Mouse (Mus musculus) limb, embryonic 14.5 days (tissue): ENCODE results near the gene Acaca. TPM values are rescaled to one million over a fixed set of nuclear protein-coding genes. Genes with fewer than 3 reads are reported as not detected.
A peak's percentile ranks its signal among the peaks of the same experiment; 100 is the strongest.

Experiments
- ATAC-seq: fragments of 200-750 bp; cut with Nextera tagmentation; 2 replicates; pipeline ENCODE4 v1.8.0; 2017; ENCODE audit warnings: low read depth, moderate number of reproducible peaks, moderate TSS enrichment; ENCODE audit not compliant: low FRiP score
- DNase-seq: peaks from one replicate; pipeline ENCODE4 v3.0.0-alpha.2; 2015; ENCODE audit warnings: low spot score
- H3K27ac ChIP-seq: fragments of 300-500 bp; sonication (generic); replicated peaks from 2 replicates; pipeline ENCODE4 v1.5.1; 2014; ENCODE audit warnings: low read depth, mild to moderate bottlenecking, low read length, moderate library complexity, mixed read lengths
- H3K27me3 ChIP-seq: fragments of 300-500 bp; sonication (generic); 2 replicates; pipeline ENCODE4 v1.6.1; 2014; ENCODE audit warnings: low read length, mixed read lengths; ENCODE audit not compliant: control insufficient read depth, insufficient read depth
- H3K36me3 ChIP-seq: fragments of 300-500 bp; sonication (generic); 2 replicates; pipeline ENCODE4 v1.6.1; 2014; ENCODE audit warnings: mild to moderate bottlenecking, low read length, moderate library complexity, mixed read lengths; ENCODE audit not compliant: control insufficient read depth, insufficient read depth
- H3K4me1 ChIP-seq: fragments of 300-500 bp; sonication (generic); 2 replicates; pipeline ENCODE4 v1.6.1; 2014; ENCODE audit warnings: antibody characterized with exemption, low read length, mixed read lengths; ENCODE audit not compliant: control insufficient read depth, insufficient read depth
- H3K4me2 ChIP-seq: fragments of 300-500 bp; sonication (generic); replicated peaks from 2 replicates; pipeline ENCODE4 v1.6.1; 2014; ENCODE audit warnings: low read depth, mild to moderate bottlenecking, low read length, moderate library complexity; ENCODE audit not compliant: severe bottlenecking
- H3K4me3 ChIP-seq: fragments of 300-500 bp; sonication (generic); replicated peaks from 2 replicates; pipeline ENCODE4 v1.5.1; 2014; ENCODE audit warnings: low read length
- H3K9ac ChIP-seq: fragments of 300-500 bp; sonication (generic); 2 replicates; pipeline ENCODE4 v1.6.1; 2014; ENCODE audit warnings: mild to moderate bottlenecking, low read depth, low read length, moderate library complexity; ENCODE audit not compliant: severe bottlenecking
- H3K9me3 ChIP-seq: fragments of 300-500 bp; sonication (generic); 2 replicates; pipeline ENCODE4 v1.6.1; 2016; ENCODE audit warnings: low read length; ENCODE audit not compliant: control insufficient read depth
- POLR2A ChIP-seq: fragments of 200-500 bp; IDR thresholded peaks from 2 replicates; pipeline ENCODE4 v1.8.0; 2012; ENCODE audit warnings: inconsistent platforms, mild to moderate bottlenecking, moderate library complexity, borderline replicate concordance; ENCODE audit not compliant: insufficient read depth, insufficient read length; ENCODE audit errors: extremely low read depth
- WGBS: fragments of 180-500 bp; shearing (Covaris S2); extraction: QIAGEN DNeasy Blood & Tissue Kit; methylation state at CpG from one replicate; pipeline ENCODE4 v1.1.7; 2014; 5-methylcytosine and 5-hydroxymethylcytosine counted together
- polyA plus RNA-seq, 2 experiments: library from polyadenylated mRNA; depleted of rRNA in 1 of 2; stranded (reverse) in 1 of 2; unstranded in 1 of 2; fragments of >200 nt; fragmentation: Nextera tagmentation in 1 of 2; extraction: Ambion mirVana in 1 of 2; gene quantifications; 2 replicates each; pipeline versions ENCODE4 v1.2.1 to v1.2.3; 2012 to 2014

Acaca gene
- polyA plus RNA-seq, 2 experiments: 18.2 to 20.3 TPM

- Histone ChIP-seq H3K4me2 (no peak overlapping the region), H3K4me3 (no peak overlapping the region), H3K27ac (no peak overlapping the region), H3K36me3 (peaks cover 75% of the 10 kb centered on the region), H3K9ac (no peak overlapping the region), H3K9me3 (0 out of 2 replicates have a peak, but pooled peaks cover 3% of the 10 kb centered on the region), H3K27me3 (no peaks in the 10 kb centered on the region), H3K4me1 (no peaks in the 10 kb centered on the region)
- WGBS: 78% methylated on average over 3 of the region's 3 CpGs
- no peak for ATAC-seq
- peak; percentile 65 for DNase-seq
- no peak for TF ChIP-seq POLR2A
These were observed 135.0 kb downstream of the Acaca start for GRCm38 (mm10) chr11:84264490-84264889.

DNA sequence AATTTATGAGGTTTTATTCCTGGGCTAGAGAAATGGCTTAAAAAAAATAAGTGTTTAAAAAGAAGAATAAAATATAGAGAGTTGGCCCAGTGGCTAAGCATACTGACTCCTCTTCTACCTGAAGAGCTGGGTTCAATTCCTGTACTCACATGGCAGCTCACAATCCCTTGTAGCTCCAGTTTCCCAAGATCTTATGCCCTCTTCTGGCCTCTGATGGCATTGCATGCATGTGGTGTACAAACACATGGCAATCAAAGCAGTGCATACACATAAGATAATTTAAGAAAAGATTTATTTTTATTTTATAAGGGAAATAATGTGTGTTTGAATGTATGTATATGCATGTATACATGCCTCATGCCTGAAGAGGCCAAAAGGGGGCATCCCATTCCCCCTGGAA is 138.6 kb downstream of the Acaca start:
- peaks cover 4% of the 10 kb centered on the region; the same call in 1 of the 2 replicates for H3K4me1 ChIP-seq
- DNase-seq: no peak
- H3K9ac ChIP-seq: no peak overlapping the region
- no peak overlapping the region for H3K4me3 ChIP-seq
- no peak overlapping the region for H3K27ac ChIP-seq
- no peak overlapping the region for H3K4me2 ChIP-seq
- H3K27me3 ChIP-seq: no peaks in the 10 kb centered on the region
- no peak for ATAC-seq
- 0 out of 2 replicates have a peak, but pooled peaks cover 3% of the 10 kb centered on the region for H3K9me3 ChIP-seq
- H3K36me3 ChIP-seq: peaks cover 59% of the 10 kb centered on the region
- TF ChIP-seq POLR2A: no peak

GRCm38 (mm10) chr11:84270511-84270910 is 141.0 kb downstream of the Acaca start:
- no peak for TF ChIP-seq POLR2A
- no peak overlapping the region for H3K4me2 ChIP-seq
- no peak overlapping the region for H3K9ac ChIP-seq
- no peak overlapping the region for H3K27ac ChIP-seq
- peaks cover 4% of the 10 kb centered on the region; the same call in 1 of the 2 replicates for H3K4me1 ChIP-seq
- no peak overlapping the region for H3K4me3 ChIP-seq
- H3K36me3 ChIP-seq: peaks cover 44% of the 10 kb centered on the region
- ATAC-seq: no peak
- 0 out of 2 replicates have a peak, but pooled peaks cover 3% of the 10 kb centered on the region for H3K9me3 ChIP-seq
- DNase-seq: no peak
- H3K27me3 ChIP-seq: no peaks in the 10 kb centered on the region
- 72% methylated on average over 3 of the region's 3 CpGs for WGBS

GRCm38 (mm10) chr11:84271948-84272347 is 142.5 kb downstream of the Acaca start:
- Histone ChIP-seq H3K4me2 (no peak overlapping the region), H3K27me3 (no peaks in the 10 kb centered on the region), H3K36me3 (peaks cover 36% of the 10 kb centered on the region), H3K27ac (0 out of 2 replicates have a peak overlapping the region, but pooled peaks have one; percentile 7), H3K4me3 (no peak overlapping the region), H3K9ac (no peak overlapping the region), H3K9me3 (0 out of 2 replicates have a peak, but pooled peaks cover 3% of the 10 kb centered on the region), H3K4me1 (peaks cover 4% of the 10 kb centered on the region; the same call in 1 of the 2 replicates)
- ATAC-seq (no peak), DNase-seq (no peak)
- WGBS: 64% methylated on average over 10 of the region's 10 CpGs
- TF ChIP-seq POLR2A: no peak

- WGBS: 66% methylated on average over 3 of the region's 3 CpGs
- DNase-seq (no peak), ATAC-seq (no peak)
- peaks cover 4% of the 10 kb centered on the region; the same call in 1 of the 2 replicates for H3K4me1 ChIP-seq
- H3K4me3 ChIP-seq: no peak overlapping the region
- H3K36me3 ChIP-seq: peaks cover 36% of the 10 kb centered on the region
- no peak for TF ChIP-seq POLR2A
- 0 out of 2 replicates have a peak, but pooled peaks cover 1% of the 10 kb centered on the region for H3K9me3 ChIP-seq
- H3K27me3 ChIP-seq: no peaks in the 10 kb centered on the region
- H3K27ac ChIP-seq: no peak overlapping the region
- H3K4me2 ChIP-seq: no peak overlapping the region
- H3K9ac ChIP-seq: no peak overlapping the region
These were observed 143.1 kb downstream of the Acaca start for GRCm38 (mm10) chr11:84272574-84272973.
